Comparison of ENCODE assay signal across 17 mouse cellular contexts in genomic region chr1:119498536-119499231, GRCm38 (mm10). TPM values are rescaled to one million over a fixed set of nuclear protein-coding genes. Genes with fewer than 3 reads are reported as not detected.
DNase-seq lines count a peak whose midpoint lies in the region; ATAC-seq lines count a peak whose summit lies in the region.
"Had no signal": no experiment of that assay in that cellular context is flagged by ENCODE, and none has a peak within 500 bp of the region (broad histone marks: within the 10 kb centered on the region; RNA-seq: fewer than 3 reads in every experiment).

No protein-coding gene starts in this region.

- 50% methylated on average over 9 of the region's 9 CpGs for WGBS in liver, embryonic 15.5 days (ENCODE audit: insufficient replicate concordance)
- WGBS in kidney, embryonic 16.5 days: 80% methylated on average over 9 of the region's 9 CpGs
- WGBS in stomach, embryonic 16.5 days: 86% methylated on average over 9 of the region's 9 CpGs
- 91% methylated on average over 9 of the region's 9 CpGs for WGBS in hindbrain, embryonic 14.5 days
- 87% methylated on average over 9 of the region's 9 CpGs for WGBS in embryonic facial prominence, embryonic 10.5 days

- H3K4me3 ChIP-seq in liver, embryonic 15.5 days (replicated peaks): no peak overlapping the region
- H3K4me3 ChIP-seq in kidney, embryonic 16.5 days (ENCODE audit: low read length): no peak overlapping the region
- no peak overlapping the region for H3K4me3 ChIP-seq in stomach, embryonic 16.5 days (replicated peaks; ENCODE audit: low read length)
- no peak overlapping the region for H3K4me3 ChIP-seq in hindbrain, embryonic 14.5 days (replicated peaks; ENCODE audit: low read length)
- no peak overlapping the region for H3K4me3 ChIP-seq in embryonic facial prominence, embryonic 10.5 days
- H3K4me3 ChIP-seq: embryonic facial prominence, embryonic 13.5 days; hindbrain, embryonic 13.5 days; limb, embryonic 12.5 days had no signal

- no peak overlapping the region for H3K9ac ChIP-seq in liver, embryonic 15.5 days
- no peak overlapping the region for H3K9ac ChIP-seq in kidney, embryonic 16.5 days (replicated peaks; ENCODE audit: low read length)
- H3K9ac ChIP-seq in stomach, embryonic 16.5 days (ENCODE audit: low read length): no peak overlapping the region
- no peak overlapping the region for H3K9ac ChIP-seq in hindbrain, embryonic 14.5 days
- H3K9ac ChIP-seq: embryonic facial prominence, embryonic 13.5 days; hindbrain, embryonic 13.5 days; limb, embryonic 12.5 days had no signal

- DNase-seq in adrenal gland, adult 2 months: peak; percentile 44
- no peak for DNase-seq in adrenal gland, adult 18-20 months (ENCODE audit: low spot score in 2 of 2)
- no peak for DNase-seq in liver
- no peak for DNase-seq in hindbrain, embryonic 14.5 days (ENCODE audit: low spot score)
- DNase-seq in embryonic facial prominence, embryonic 10.5 days (ENCODE audit: low spot score): no peak
- DNase-seq: adrenal gland, postnatal 25 days; cerebellum, adult 9-11 months; gastrocnemius, postnatal 14 days; spleen, adult 18-20 months; thymus, postnatal 4 days had no signal

- peak overlapping the region; percentile 14; the same call in 1 of the 2 replicates for H3K27ac ChIP-seq in liver, embryonic 15.5 days (replicated peaks)
- peak overlapping the region; percentile 70 for H3K27ac ChIP-seq in kidney, embryonic 16.5 days (ENCODE audit: low read length)
- H3K27ac ChIP-seq in stomach, embryonic 16.5 days (ENCODE audit: low read length): 0 out of 2 replicates have a peak overlapping the region, but pooled peaks have one; percentile 25
- no peak overlapping the region for H3K27ac ChIP-seq in hindbrain, embryonic 14.5 days
- no peak overlapping the region for H3K27ac ChIP-seq in embryonic facial prominence, embryonic 10.5 days (replicated peaks)
- H3K27ac ChIP-seq: embryonic facial prominence, embryonic 13.5 days; hindbrain, embryonic 13.5 days; limb, embryonic 12.5 days had no signal

- no peak for ATAC-seq in liver, embryonic 15.5 days (ENCODE audit: insufficient read depth)
- no peak for ATAC-seq in kidney, embryonic 16.5 days (ENCODE audit: low FRiP score, low TSS enrichment)
- ATAC-seq in stomach, embryonic 16.5 days (ENCODE audit: insufficient read depth, low FRiP score): no peak
- no peak for ATAC-seq in hindbrain, embryonic 14.5 days (ENCODE audit: low FRiP score)
- ATAC-seq: forebrain, embryonic 14.5 days had no signal

- H3K27me3 ChIP-seq in liver, embryonic 15.5 days: no peaks in the 10 kb centered on the region
- H3K27me3 ChIP-seq in kidney, embryonic 16.5 days (ENCODE audit: insufficient read depth, low read length): no peaks in the 10 kb centered on the region
- H3K27me3 ChIP-seq in stomach, embryonic 16.5 days (ENCODE audit: control insufficient read depth, insufficient read depth, low read length): no peaks in the 10 kb centered on the region
- no peaks in the 10 kb centered on the region for H3K27me3 ChIP-seq in hindbrain, embryonic 14.5 days (ENCODE audit: control insufficient read depth, insufficient read depth, low read length)
- no peaks in the 10 kb centered on the region for H3K27me3 ChIP-seq in embryonic facial prominence, embryonic 10.5 days (replicated peaks; ENCODE audit: low read depth, poor library complexity, severe bottlenecking)
- H3K27me3 ChIP-seq: embryonic facial prominence, embryonic 13.5 days; hindbrain, embryonic 13.5 days; limb, embryonic 12.5 days had no signal

- peaks cover 53% of the 10 kb centered on the region for H3K4me1 ChIP-seq in liver, embryonic 15.5 days (replicated peaks)
- H3K4me1 ChIP-seq in kidney, embryonic 16.5 days (ENCODE audit: insufficient read depth, low read length): peaks cover 43% of the 10 kb centered on the region
- H3K4me1 ChIP-seq in stomach, embryonic 16.5 days (ENCODE audit: control insufficient read depth, insufficient read depth, low read length): peaks cover 18% of the 10 kb centered on the region
- H3K4me1 ChIP-seq in hindbrain, embryonic 14.5 days (replicated peaks; ENCODE audit: control insufficient read depth, insufficient read depth, low read length): peaks cover 11% of the 10 kb centered on the region; the same call in 1 of the 2 replicates
- H3K4me1 ChIP-seq in embryonic facial prominence, embryonic 10.5 days: peaks cover 23% of the 10 kb centered on the region

- peaks cover 4% of the 10 kb centered on the region; the same call in 1 of the 2 replicates for H3K36me3 ChIP-seq in liver, embryonic 15.5 days (replicated peaks)
- H3K36me3 ChIP-seq in kidney, embryonic 16.5 days (ENCODE audit: insufficient read depth, low read length): peaks cover 14% of the 10 kb centered on the region
- H3K36me3 ChIP-seq in stomach, embryonic 16.5 days (ENCODE audit: control insufficient read depth, insufficient read depth, low read length): 0 out of 2 replicates have a peak, but pooled peaks cover 5% of the 10 kb centered on the region
- H3K36me3 ChIP-seq in hindbrain, embryonic 14.5 days (replicated peaks; ENCODE audit: control insufficient read depth, insufficient read depth): no peaks in the 10 kb centered on the region
- H3K36me3 ChIP-seq in embryonic facial prominence, embryonic 10.5 days (replicated peaks): peaks cover 11% of the 10 kb centered on the region

- 0 out of 2 replicates have a peak overlapping the region, but pooled peaks have one; percentile 4 for H3K4me2 ChIP-seq in liver, embryonic 15.5 days
- H3K4me2 ChIP-seq in kidney, embryonic 16.5 days (replicated peaks; ENCODE audit: low read depth, low read length): no peak overlapping the region
- H3K4me2 ChIP-seq in stomach, embryonic 16.5 days (ENCODE audit: low read depth, low read length): no peak overlapping the region
- H3K4me2 ChIP-seq in hindbrain, embryonic 14.5 days (replicated peaks): no peak overlapping the region
- H3K4me2 ChIP-seq: embryonic facial prominence, embryonic 13.5 days; hindbrain, embryonic 13.5 days; limb, embryonic 12.5 days had no signal

- H3K9me3 ChIP-seq in liver, embryonic 15.5 days (replicated peaks): no peaks in the 10 kb centered on the region
- no peaks in the 10 kb centered on the region for H3K9me3 ChIP-seq in kidney, embryonic 16.5 days (ENCODE audit: low read length)
- 0 out of 2 replicates have a peak, but pooled peaks cover 3% of the 10 kb centered on the region for H3K9me3 ChIP-seq in stomach, embryonic 16.5 days (replicated peaks; ENCODE audit: control insufficient read depth, low read length)
- H3K9me3 ChIP-seq in hindbrain, embryonic 14.5 days (ENCODE audit: control insufficient read depth, low read length): 0 out of 2 replicates have a peak, but pooled peaks cover 3% of the 10 kb centered on the region
- no peaks in the 10 kb centered on the region for H3K9me3 ChIP-seq in embryonic facial prominence, embryonic 10.5 days
- H3K9me3 ChIP-seq: embryonic facial prominence, embryonic 13.5 days; hindbrain, embryonic 13.5 days; limb, embryonic 12.5 days had no signal

RNA-seq across cellular contexts. Expression of gene Ralb, which starts 5.9 kb away (rescaled TPM):
- 10 to 100 TPM; 60.0 to 60.4 TPM for total RNA-seq in adrenal gland, adult 2 months (2021)
- polyA plus RNA-seq in adrenal gland, adult 2 months (2012; rRNA removed): 40.7 and 46.7 TPM in 2 replicates
- total RNA-seq in adrenal gland, adult 18-20 months (2021): 10 to 100 TPM; 47.7 to 58.3 TPM
- 37.5 and 38.6 TPM in 2 replicates for polyA plus RNA-seq in liver, embryonic 15.5 days (2015; fragmentation: Nextera tagmentation; extraction: Ambion mirVana)
- polyA plus RNA-seq in kidney, embryonic 16.5 days (2015; fragmentation: Nextera tagmentation; extraction: Ambion mirVana): 167 and 174 TPM in 2 replicates
- 155 and 157 TPM in 2 replicates for polyA plus RNA-seq in stomach, embryonic 16.5 days (2015; fragmentation: Nextera tagmentation; extraction: Ambion mirVana)
- 57.5 and 62.5 TPM in 2 replicates for polyA plus RNA-seq in hindbrain, embryonic 14.5 days (2014; fragmentation: Nextera tagmentation; extraction: Ambion mirVana)
- polyA plus RNA-seq in embryonic facial prominence, embryonic 10.5 days (2016; fragmentation: Nextera tagmentation; extraction: Ambion mirVana): 103 and 113 TPM in 2 replicates

RNA-seq across cellular contexts. Expression of gene Tmem185b, which starts 27.3 kb away (rescaled TPM):
- 10 to 100 TPM; 18.3 to 26.8 TPM for total RNA-seq in adrenal gland, adult 2 months (2021)
- 45.4 and 56.5 TPM in 2 replicates for polyA plus RNA-seq in adrenal gland, adult 2 months (2012; rRNA removed)
- 10 to 100 TPM; 24.9 to 29.0 TPM for total RNA-seq in adrenal gland, adult 18-20 months (2021)
- 7.9 TPM in 2 replicates for polyA plus RNA-seq in liver, embryonic 15.5 days (2015; fragmentation: Nextera tagmentation; extraction: Ambion mirVana)
- polyA plus RNA-seq in kidney, embryonic 16.5 days (2015; fragmentation: Nextera tagmentation; extraction: Ambion mirVana): 32.9 and 33.1 TPM in 2 replicates
- polyA plus RNA-seq in stomach, embryonic 16.5 days (2015; fragmentation: Nextera tagmentation; extraction: Ambion mirVana): 20.5 and 21.7 TPM in 2 replicates
- polyA plus RNA-seq in hindbrain, embryonic 14.5 days (2014; fragmentation: Nextera tagmentation; extraction: Ambion mirVana): 17.8 and 20.8 TPM in 2 replicates
- 20.7 and 21.0 TPM in 2 replicates for polyA plus RNA-seq in embryonic facial prominence, embryonic 10.5 days (2016; fragmentation: Nextera tagmentation; extraction: Ambion mirVana)

Comparison
In these comparisons a context has a peak if more than half of its experiments do, and no peak if none do; other contexts are left out.
1. H3K27ac ChIP-seq: peak in liver, embryonic 15.5 days (single experiment), kidney, embryonic 16.5 days (single experiment) and stomach, embryonic 16.5 days (single experiment); none in hindbrain, embryonic 14.5 days (single experiment) and embryonic facial prominence, embryonic 10.5 days (single experiment).